Mouse (Mus musculus): ENCODE measurements around the gene Rab3c.
A peak's percentile ranks its signal among the peaks of the same experiment; 100 is the strongest.

The Rab3c gene

DNA sequence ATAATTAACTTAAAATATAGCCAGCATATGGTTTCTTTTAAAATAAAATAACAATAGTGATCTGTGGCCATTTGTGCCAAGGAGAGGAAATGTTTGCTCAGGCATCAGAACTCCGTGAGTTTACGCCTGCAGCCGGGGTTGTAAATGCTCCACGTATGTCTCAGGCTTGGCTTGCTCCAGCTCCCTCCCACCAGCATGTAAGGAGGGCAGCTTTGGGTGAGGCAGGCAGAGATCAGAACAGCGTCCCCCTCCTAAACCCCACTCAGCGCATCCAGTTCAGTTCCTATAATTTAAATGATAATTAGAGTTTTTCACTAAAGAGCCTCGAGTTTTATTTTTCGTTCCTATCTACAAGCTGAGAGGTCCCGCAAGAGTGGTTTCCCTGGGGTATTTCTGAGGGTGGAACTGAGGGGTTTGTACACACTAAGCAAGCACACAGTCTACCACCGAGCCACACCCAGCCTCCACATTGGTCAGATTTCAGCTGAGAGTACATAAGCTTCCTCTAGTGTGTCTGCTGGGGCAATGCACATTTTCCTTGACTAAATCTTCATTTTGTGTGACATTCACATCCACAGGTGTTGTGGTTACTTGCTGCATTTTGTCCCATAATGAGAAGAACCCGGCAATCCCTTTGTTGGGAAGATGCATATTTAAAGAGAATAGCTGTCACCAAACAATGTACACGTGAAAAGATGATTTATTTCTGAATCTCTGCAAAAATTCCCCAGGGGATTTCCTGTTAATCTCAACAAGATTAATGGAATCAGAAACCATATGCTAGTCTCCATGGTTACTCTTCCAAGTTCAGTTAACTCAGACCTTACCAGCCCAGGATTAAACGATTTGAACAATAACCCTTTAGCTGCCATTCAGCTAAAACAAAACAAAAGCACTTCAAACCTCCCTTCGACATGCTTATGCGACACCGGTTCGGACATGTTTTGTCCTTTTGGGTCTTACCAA lies 186.8 kb downstream of the Rab3c start:
- no peak for DNase-seq (ENCODE audit: low spot score)

- DNase-seq (ENCODE audit: low spot score): no peak
These were observed 196.8 kb downstream of the Rab3c start for GRCm38 (mm10) chr13:110083961-110084360.

DNA sequence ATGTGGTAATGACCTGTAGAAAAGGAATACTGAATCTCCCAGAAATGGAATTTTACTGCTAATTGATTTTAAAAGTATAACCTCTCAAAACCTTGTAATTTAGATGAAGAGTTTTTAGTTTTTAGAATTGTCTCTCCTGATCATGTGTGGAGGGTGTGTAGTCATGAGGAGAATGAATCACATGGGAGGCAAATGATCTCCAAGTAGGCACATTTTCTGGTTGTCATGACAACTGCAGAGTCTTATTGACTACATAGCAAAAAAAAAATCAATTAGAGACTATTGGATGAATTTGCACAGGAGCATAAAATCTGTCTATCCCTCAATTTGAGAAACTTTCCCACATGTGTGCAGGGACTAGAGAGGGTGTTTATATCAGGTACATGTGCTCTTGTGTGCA lies 199.6 kb downstream of the Rab3c start:
- DNase-seq (ENCODE audit: low spot score): no peak

DNA sequence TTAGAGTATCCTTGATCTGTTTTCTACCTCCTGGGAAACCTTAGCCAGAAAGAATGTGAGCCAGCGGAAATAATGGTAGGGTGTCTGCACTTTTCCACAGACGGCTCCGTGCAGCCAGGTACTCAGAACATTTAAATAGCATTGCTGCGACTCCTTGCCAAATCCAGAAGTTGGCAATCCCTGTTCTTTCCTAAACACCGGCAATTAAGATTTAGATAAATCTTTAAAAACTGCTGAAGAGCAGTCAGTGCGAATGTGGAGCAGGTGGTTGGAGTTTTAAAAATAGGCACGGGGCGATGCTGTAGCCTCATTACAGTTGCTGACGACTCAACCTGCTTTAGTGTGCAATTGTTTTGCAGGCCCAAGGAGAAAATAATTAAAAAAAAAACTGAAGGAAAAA lies 205.2 kb downstream of the Rab3c start:
- no peak for DNase-seq (ENCODE audit: low spot score)

DNA sequence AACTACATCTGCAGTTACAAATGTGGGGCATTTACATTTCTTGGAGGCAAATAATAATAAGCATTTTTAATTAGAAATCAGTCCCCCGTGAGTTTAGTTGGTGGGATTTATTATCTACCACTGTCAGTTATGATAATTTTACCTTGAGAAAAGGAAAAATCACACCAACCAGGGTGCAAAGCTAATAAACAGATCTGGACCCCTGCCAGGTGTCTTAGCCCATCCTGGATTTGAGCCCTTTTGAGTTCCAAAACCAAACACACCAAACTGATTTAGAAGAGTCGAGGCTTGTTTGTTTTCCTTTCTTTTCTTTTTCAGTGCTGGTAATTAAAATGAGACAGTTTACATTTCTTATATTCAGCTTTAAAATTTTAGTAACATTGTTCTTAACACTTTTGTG lies 206.6 kb downstream of the Rab3c start:
- DNase-seq (ENCODE audit: low spot score): no peak

DNA sequence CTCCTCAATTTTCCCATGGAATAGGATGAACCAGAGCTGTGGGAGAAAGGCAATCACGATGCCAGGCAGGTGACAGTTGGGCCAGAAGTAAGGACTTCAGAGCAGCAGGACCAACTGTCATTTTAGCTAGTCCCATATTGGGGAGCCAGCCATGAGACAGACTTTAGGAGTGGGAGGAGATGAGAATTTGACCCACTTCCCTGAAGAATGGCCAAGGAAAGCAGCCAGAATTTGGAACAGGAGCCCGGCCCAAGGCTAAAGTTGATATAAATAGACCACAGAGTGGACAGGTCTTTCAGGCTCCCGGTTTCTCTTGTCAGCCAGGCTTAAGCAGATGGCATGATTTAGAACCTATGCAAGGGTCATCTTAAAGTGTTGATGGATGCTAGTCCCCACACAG lies 213.6 kb downstream of the Rab3c start:
- no peak for DNase-seq (ENCODE audit: low spot score)

GRCm38 (mm10) chr13:110066674-110067073 lies 214.1 kb downstream of the Rab3c start:
- no peak for DNase-seq (ENCODE audit: low spot score)

- peak; percentile 71 for DNase-seq (ENCODE audit: low spot score)
These were observed 217.9 kb downstream of the Rab3c start for GRCm38 (mm10) chr13:110062835-110063411.

DNA sequence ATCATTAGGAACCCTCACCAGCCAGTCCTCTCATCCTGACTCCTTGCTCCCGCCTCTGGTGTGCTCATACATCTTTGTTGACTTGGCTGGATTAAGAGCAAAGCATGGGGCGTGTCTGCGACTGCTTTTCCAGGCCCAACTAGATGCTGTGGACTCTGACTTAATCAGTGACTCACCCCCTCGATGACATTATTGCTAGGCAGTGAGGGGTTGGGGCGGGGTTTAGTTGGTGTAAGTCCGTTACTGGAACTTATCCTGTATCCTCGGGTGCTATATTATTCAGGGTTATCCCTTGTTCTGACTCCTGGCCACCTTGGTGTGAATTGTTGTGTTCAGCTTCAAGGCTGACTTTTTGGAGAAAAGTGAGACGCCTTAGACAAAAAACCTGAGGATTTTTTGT lies 218.5 kb downstream of the Rab3c start:
- no peak for DNase-seq (ENCODE audit: low spot score)

DNA sequence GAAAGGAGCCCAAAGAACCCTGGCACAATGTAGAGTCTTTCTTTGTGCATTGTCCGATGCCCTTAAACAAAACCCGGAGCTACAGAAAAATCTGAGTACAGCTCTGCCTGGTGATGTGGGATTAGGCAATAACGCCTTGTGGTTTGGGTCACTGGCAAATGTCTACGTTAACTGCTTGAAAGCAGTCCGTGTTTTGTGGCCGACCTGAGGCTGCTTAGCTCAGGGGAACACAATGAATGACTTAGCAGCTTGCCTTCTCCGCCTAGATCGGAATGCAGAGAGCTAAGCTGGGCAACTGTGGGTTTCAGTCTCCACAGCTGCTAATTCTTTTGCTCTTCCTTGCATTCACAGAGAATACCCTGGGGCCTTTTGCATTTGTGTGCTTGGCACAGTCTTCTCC lies 226.3 kb downstream of the Rab3c start:
- DNase-seq (ENCODE audit: low spot score): no peak

GRCm38 (mm10) chr13:110048767-110049434 lies 231.9 kb downstream of the Rab3c start:
- no peak for DNase-seq (ENCODE audit: low spot score)

- DNase-seq (ENCODE audit: low spot score): no peak
These were observed 236.4 kb downstream of the Rab3c start for GRCm38 (mm10) chr13:110044418-110044817.

GRCm38 (mm10) chr13:110039779-110040498 lies 240.9 kb downstream of the Rab3c start:
- peak; percentile 22 for DNase-seq (ENCODE audit: low spot score)

GRCm38 (mm10) chr13:110039170-110039569 lies 241.6 kb downstream of the Rab3c start:
- no peak for DNase-seq (ENCODE audit: low spot score)

DNA sequence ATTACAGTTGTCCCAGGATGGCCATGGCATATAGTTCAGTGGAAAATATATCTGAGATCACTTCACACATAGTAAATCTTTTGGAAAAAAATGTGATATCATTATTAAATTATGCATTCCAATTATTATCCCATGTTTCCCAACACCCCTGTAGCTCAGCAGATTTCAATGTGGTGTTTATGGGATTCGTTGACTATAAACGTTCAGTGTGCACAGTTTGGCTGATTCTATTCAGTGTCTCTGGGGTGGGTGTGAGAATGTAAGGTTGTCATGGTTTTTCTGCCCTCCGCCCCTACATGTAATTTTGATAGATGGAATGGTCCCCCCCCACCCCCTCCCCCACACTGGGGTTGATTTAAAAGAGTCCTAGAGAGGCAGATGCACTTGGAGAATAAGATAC lies 242.3 kb downstream of the Rab3c start:
- no peak for DNase-seq (ENCODE audit: low spot score)

DNA sequence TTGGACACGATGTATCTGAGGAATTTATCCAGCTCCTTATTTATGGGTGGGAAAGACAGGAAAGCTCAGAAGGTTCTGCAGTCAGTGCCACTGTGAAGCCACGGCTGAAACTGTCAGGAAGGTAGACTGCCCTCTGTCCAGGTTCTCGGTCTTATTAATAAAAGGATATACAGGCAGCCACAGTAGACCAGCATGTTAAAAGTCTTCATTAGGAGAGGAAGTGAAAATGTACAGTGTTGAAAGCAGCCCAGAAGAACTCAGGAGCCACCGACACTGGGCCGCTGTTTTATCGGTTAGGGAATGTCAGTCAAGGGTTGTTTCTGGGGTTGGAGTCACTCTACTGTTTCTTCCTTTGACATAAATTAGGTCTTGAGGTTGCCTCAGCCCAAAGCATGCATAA lies 245.9 kb downstream of the Rab3c start:
- no peak for DNase-seq (ENCODE audit: low spot score)

- no peak for DNase-seq (ENCODE audit: low spot score)
These were observed 246.8 kb downstream of the Rab3c start for GRCm38 (mm10) chr13:110034041-110034440.

GRCm38 (mm10) chr13:110031886-110032285 lies 248.9 kb downstream of the Rab3c start:
- no peak for DNase-seq (ENCODE audit: low spot score)

GRCm38 (mm10) chr13:110031061-110031460 lies 249.7 kb downstream of the Rab3c start:
- no peak for DNase-seq (ENCODE audit: low spot score)

DNA sequence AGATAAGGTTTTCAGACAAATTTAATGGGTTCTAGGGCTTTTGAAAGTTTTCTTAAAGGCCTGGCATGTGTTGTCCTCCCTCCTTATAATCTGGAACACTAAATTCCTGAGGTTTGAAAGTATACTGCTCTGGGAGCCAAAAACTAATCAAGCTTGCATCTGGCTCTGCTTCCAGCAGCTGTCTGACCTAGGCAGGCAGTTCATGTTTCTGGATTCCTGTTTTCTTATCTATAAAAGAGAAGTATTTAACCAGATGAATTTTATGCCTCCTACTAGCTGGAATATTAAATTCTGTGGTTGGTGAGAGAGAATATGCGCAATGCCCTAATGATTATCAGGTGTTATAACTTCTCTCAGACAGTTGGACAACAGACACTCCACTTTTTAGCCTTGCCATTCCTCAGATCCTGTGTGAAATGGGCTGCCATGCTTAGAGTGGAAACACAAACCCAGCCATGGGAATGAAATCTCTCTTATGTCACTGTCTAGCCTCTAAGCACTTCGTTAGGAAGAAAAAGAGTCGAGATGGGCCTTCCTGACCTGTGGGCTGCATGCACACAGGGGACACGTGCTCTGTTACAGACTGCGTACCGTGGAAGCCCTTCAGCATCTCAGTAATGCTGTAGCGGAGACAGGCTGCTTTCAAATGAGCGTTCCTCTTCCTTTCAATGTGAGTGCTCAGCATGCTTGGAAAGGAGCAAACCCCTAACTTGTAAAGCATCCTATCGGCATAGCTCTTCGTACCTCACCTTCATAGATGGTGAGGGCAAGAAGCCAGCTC lies 256.2 kb downstream of the Rab3c start:
- peak; percentile 4 for DNase-seq (ENCODE audit: low spot score)

DNA sequence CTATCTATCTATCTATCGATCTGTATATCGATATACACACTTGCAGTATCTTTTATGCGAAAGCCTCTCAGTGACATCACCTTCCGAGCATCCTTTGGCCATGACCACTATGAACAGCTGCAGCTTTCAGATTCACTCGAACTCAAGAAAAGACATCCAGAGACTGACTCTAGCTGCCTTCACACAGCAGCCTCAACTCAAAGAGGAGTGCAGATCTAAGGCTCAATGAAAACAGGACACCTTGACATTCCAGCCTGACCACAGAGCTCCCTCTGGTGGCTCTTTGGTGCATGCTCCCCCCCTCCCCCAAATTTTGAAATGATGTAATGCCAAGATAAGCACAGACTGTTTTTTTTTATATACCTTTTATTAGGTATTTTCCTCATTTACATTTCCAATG lies 257.8 kb downstream of the Rab3c start:
- no peak for DNase-seq (ENCODE audit: low spot score)

GRCm38 (mm10) chr13:110019774-110020173 lies 261.0 kb downstream of the Rab3c start:
- DNase-seq (ENCODE audit: low spot score): no peak

Data from lung, postnatal 25 days (tissue).